Mouse (Mus musculus): ENCODE measurements around the gene Spz1.
"Not testable (repeated sequence)": the region's sequence is repeated elsewhere in the genome, so short reads cannot be mapped to it uniquely, and the experiment has no call there.

The Spz1 gene

GRCm38 (mm10) chr13:92576072-92576471 is at the start of gene Spz1:
Gene Spz1, minus strand, starts transcription at chr13:92576172.
- in situ Hi-C loops (cut with MboI; ENCODE audit: low sequenced_read_pairs), result loop anchor here (5.0 kb wide), 1 partner anchor 166 kb away; no protein-coding TSS in a partner anchor

DNA sequence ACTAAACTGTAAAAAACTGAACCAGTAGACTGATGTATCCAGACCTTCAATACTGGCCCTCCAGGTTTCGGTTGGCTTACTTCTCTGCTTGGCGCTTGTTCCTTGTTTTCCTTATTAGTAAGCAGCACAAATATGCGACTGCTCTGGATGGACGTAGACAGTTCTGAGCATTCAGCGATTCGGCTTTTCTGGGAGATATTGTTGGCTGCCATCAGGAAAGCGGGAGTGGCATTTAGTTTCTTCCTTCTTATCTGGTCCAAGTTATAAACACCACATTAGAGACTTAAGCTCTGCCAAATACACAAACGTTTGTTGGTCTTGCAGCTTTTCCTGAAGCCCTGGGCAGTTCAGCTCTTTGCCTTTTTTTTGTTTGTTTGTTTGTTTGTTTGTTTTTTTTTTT is 40.5 kb upstream of the Spz1 start:
- in situ Hi-C loops (cut with MboI; ENCODE audit: low sequenced_read_pairs), result no loop called here

DNA sequence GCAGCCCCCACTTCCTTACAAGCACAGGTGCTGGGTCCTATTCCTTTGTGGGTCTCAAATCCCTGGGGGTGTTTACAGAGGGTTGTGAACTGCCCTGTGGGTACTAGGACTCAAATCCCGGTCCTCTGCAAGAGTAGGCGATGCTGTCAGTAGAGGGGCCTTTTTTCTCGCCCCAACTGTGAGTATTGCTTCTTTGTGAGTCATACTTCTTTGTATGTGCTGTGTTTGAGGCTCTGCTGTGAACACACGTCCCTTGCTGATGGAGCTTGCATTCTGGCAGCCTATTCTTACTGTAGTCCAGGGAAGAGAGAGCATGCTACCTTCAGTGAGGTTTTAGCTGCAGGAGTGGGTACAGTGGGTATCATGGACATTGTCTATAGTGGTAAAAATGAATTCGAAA is 39.2 kb upstream of the Spz1 start:
- in situ Hi-C loops (cut with MboI; ENCODE audit: low sequenced_read_pairs), result no loop called here

DNA sequence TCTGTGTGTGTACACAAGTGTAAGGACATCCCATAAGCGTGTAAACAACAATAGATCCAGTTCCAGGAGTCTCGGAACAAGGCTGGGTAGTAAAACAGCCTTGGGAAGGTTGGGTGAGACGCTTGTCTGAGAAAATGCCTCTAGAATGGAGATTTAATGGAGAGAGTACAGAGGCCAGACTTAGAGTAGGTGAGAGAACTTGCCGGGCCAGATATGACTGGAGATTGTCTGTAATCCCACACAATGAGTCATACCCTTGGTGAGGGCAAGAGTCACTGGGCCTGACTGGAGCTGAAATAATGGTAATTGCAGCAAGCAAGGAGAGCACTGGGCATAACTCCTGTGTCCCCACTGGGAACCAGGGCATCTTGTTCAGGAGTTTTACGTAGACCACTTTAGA is 37.1 kb upstream of the Spz1 start:
- in situ Hi-C loops (cut with MboI; ENCODE audit: low sequenced_read_pairs), result no loop called here

DNA sequence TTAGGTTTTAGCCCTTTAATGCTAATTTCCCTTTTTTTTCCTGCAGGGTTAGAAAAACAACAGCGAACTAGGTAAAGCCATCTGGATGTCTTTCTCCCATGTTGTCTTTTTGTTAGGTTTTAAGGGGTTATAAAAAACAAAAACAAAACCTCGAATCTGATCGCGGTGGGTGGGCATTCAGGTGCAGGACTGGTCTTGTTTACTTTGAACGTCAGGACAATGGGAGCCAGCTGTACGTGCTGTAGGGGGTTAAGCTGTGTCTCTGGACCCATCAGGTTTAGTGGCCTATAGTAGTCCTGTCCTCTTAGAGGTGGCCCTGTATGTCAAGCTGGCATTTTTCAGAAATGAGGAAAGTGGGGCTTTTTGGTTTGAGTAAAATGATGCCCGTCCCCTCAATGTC is 35.9 kb upstream of the Spz1 start:
- in situ Hi-C loops (cut with MboI; ENCODE audit: low sequenced_read_pairs), result no loop called here

DNA sequence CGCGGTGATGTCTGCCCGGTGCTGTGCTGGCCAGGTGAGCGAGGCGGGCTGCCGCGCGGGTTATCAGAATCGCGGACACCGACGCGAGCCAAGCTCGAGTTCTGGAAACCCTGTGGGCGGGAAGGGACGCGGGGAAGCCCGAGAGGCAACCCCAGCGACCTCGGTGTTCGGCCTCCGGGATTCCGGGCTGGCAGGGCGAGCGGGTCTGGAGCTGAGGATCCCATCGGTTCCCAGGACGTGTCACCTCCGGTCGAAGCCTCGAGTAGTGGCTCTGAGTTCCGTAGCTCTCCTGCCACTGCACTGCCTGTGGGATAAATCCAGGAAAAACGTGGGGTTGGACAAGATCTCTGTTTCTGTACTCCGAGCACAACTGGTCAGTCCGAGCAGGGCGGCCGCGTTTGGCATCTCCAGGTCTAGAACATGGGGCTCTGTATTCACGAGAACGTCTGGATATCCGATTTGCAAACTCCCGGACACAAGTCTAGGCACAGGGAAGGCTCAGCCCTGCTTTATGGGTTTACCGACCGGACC is 35.3 kb upstream of the Spz1 start:
- in situ Hi-C loops (cut with MboI; ENCODE audit: low sequenced_read_pairs), result no loop called here

- in situ Hi-C loops (cut with MboI; ENCODE audit: low sequenced_read_pairs), result no loop called here
Observed at GRCm38 (mm10) chr13:92610311-92611221, 34.6 kb upstream of the Spz1 start, which contains the start of gene Serinc5. Gene Serinc5, plus strand, starts transcription at chr13:92611091.

DNA sequence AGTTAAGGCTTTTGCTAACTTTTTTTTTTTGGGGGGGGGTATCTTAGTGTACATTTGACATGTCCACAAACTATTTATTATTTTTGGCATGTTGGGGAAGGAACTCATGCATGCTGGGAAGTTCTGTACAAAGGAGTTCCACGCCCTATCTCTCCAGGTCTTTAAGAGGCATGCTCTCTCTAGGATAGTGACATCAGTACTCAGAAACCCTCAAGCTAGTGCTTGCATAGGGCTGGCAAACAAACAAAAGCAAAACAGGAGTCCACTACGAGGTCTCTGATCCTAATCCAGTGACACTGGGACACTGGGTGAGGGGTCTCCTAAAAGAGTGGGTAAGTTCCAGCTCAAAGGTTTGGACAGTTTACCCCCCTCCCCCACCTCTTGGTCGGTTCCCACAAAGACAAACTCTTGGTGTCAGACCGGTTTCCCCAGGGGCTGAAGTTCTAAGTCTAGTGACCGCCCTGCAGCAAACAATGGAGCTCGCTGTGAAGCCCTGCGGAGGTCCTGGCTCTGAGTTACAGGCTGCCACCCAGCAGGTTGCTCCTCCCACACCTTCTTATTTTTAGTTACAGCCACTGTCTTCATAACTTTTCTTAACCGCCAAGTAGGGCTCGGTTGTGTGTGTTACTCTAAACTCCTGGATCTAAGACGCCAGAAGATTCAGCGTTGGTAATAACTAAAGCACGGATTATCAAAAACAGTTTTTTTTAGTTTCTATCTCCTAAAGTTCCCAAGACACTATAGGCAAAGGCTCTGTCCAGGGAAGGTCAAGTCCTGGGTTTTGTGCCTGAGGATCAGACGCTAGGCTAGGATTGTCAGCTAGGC is 33.7 kb upstream of the Spz1 start:
- in situ Hi-C loops (cut with MboI; ENCODE audit: low sequenced_read_pairs), result no loop called here

DNA sequence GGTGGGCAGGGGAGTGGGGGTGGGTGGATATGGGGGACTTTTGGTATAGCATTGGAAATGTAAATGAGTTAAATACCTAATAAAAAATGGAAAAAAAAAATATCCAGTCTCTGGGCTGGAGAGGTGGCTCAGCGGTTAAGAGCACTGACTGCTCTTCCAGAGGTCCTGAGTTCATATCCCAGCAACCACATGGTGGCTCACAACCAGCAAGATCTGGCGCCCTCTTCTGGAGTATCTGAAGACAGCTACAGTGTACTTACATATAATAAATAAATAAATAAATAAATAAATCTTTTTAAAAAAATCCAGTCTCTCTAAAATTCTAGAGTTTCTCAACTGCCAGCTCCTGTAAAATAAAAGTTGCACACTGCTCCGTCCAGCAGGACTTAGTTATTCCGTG is 29.3 kb upstream of the Spz1 start:
- in situ Hi-C loops (cut with MboI; ENCODE audit: low sequenced_read_pairs), result not testable (repeated sequence)

DNA sequence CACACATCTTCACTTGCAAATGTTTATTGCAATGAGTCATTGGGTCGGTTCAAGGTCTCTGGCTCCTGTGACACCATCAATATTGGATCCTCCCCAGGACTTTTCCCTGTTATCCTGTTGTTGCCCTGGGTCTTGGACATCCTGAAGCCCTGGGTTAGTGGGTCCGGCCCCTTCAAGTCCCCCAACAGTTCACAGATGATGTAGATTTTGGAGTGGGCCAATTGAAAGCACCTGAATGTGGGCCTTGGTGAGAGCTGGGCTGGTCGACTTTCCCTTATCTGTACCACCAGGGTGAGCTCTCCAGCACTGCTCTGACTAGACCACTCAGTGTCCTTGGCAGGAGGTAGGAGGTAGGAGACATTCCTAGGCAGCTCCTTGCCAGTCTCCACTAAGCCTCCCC is 19.5 kb upstream of the Spz1 start:
- in situ Hi-C loops (cut with MboI; ENCODE audit: low sequenced_read_pairs), result no loop called here

DNA sequence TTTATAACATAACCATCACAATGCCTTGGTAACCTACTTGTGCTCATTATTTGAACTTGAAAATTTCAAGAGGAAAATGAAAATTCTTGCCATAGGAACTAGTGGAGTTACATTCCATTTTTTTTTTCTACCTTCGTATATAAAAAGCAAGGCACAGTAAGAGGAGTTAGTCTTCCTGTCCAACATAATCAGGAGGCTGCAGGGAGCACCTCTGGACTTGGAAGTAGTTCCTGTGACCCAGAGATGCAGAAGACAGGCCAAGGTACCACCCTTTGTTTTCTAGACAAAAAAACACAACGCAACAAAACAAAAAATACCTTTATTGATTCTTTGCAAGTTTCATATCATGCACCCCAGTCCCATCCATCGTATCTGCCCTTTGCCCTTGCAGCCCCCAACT is 18.9 kb upstream of the Spz1 start:
- in situ Hi-C loops (cut with MboI; ENCODE audit: low sequenced_read_pairs), result no loop called here

GRCm38 (mm10) chr13:92594481-92594880 is 18.5 kb upstream of the Spz1 start:
- in situ Hi-C loops (cut with MboI; ENCODE audit: low sequenced_read_pairs), result no loop called here

DNA sequence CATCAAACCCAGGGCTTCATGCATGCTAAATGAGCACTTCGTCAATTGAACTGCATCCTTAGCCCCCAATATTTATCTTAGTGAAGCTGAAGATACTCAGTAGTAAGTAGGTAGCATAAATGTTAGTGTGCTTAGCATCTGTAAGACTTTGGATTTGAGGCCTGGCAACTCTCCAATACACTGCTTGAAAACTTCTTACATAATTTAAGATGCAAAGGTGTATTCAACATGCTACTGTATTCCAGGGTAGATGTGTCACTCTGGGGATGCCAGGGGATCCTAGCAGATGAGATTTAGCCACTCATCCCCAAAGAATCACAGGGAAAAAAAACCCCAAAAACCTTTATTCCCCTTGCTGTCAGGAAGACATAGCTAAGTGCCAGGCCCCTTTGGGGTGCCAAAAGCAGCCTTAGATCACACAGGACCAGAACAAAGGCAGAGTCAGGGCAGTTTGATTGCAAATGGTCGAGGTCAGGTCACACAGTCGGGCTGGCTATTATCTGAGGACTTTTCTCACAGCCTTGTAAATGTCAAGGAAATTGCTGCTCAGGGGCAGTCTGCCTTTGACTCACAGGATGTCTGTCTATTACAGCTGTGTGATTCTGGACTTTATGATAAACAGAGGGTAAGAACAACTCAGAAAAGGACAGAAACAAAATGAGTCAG is 17.9 kb upstream of the Spz1 start:
- in situ Hi-C loops (cut with MboI; ENCODE audit: low sequenced_read_pairs), result no loop called here

- in situ Hi-C loops (cut with MboI; ENCODE audit: low sequenced_read_pairs), result no loop called here
Observed at GRCm38 (mm10) chr13:92592786-92593635, 17.0 kb upstream of the Spz1 start.

- in situ Hi-C loops (cut with MboI; ENCODE audit: low sequenced_read_pairs), result no loop called here
Observed at GRCm38 (mm10) chr13:92592268-92592785, 16.4 kb upstream of the Spz1 start.

DNA sequence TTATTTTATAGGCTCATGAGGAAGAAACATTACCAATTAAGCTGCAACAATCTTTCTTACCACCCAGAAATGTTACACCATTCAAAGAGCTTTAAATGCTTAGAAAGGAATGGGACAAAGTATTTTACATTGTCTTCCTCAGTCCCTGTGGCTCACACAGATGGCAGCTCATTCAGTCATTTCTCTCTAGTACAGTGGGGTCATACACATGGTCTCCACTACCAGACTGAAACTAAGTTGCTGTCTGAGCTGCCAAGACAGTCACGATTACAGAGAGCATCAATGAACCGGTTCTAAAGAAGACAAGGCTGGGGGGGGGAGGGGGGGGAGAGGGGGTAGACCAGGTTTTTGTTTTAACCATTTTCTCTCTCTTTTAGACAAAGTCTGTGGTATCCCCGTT is 15.3 kb upstream of the Spz1 start:
- in situ Hi-C loops (cut with MboI; ENCODE audit: low sequenced_read_pairs), result no loop called here

DNA sequence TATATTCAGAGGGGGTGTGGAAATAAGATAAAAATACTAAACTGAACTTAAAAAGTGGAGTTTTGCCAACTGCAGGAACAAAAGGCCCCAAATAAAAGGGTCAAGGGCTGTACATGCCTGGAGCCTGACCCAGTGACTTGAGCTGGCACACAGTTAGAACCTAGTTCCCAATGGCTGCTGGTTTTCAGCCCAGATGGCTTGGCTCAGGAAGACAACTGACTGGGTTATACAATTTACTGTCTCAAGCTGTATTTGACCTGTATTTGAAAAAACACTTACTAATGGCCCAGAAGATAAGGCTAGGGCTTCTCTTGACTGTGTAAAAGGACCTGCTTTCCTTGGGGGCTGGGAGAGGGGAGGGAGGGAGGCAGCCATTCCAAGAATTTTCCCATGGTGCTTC is 13.3 kb upstream of the Spz1 start:
- in situ Hi-C loops (cut with MboI; ENCODE audit: low sequenced_read_pairs), result no loop called here

DNA sequence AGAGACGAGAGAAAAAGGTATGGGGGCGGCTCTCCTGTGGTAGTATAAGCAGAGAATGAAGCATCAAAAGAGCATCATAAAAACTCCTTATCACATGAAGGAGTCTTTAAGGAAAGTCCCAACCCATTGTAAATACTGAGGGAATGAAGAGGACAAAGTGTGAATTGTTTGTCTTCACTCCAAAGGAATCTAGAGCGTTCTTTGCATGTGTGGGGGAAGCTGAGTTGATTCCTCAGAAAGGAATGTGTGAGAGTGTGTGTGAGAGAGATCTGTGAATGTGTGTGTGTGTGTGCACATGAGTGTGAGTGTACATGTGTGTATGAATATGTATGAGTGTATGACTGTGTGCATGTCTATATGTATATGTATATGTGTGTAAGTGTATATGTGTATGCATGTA is 12.7 kb upstream of the Spz1 start:
- in situ Hi-C loops (cut with MboI; ENCODE audit: low sequenced_read_pairs), result no loop called here

DNA sequence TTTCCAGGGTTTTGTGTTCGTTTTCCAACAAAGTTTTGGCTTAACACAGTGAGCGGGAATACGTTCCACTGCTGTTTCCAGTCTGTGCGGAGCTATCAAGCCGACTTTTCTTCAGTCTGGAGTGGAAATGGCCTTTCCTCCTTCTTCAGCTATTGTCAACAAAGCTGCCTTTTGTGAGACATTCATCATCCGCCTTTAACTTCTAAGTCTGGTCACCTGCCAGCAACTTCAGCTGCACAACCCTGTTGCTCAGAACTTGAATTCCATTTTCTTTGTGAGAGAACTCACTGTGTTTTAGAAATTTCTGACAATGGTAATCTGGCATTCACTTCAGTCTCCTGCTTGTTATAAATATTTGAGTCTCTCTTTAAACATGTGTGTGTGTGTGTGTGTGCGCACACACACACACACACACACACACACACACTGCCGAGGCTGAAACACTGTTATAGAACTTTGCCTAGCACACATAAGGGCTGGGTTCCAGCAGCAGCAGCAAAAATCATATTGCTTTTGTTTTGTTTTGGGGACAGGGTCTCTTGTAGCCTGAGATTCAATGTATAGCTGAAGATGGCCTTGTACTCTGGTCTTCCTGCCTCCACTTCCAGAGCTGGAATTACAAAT is 8.2 kb upstream of the Spz1 start:
- in situ Hi-C loops (cut with MboI; ENCODE audit: low sequenced_read_pairs), result no loop called here
